Mouse (Mus musculus) C2C12 (cell line): ENCODE measurements around the gene Braf.

Experiments used
- CTCF ChIP-seq: IDR thresholded peaks from one replicate; pipeline ENCODE4 v1.5.1; 2011; ENCODE audit not compliant: control insufficient read depth, insufficient read depth, insufficient read length
- MYOD1 ChIP-seq: IDR thresholded peaks from one replicate; pipeline ENCODE4 v1.6.1; 2011; ENCODE audit warnings: low read depth; ENCODE audit not compliant: control insufficient read depth, insufficient read length
- MYOG ChIP-seq: IDR thresholded peaks from one replicate; pipeline ENCODE4 v1.6.1; 2011; ENCODE audit not compliant: control insufficient read depth, insufficient read length; ENCODE audit errors: extremely low read depth
- USF1 ChIP-seq: IDR thresholded peaks from one replicate; pipeline ENCODE4 v1.6.1; 2011; ENCODE audit warnings: low read depth, mild to moderate bottlenecking, control low read depth, moderate library complexity

DNA sequence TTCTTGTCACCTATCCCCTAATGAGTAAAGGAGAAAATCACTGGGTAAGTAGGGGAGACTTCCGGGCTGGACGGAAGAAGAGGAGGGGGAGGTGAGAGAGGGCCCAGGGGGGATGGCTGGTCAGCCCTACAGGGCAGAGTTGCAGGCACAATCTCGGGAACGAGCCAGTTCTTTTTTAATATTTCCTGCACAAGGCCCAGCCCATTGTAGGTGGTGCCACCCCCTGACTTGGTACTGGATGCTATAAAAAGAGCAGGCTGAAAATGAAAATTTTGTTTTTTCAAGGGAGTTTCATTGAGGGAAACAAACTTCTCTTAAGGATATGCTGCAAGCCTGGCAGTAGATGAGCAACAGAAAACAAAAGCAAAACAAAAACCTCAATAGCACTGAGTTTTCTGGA lies 44.7 kb downstream of the Braf start:
- TF ChIP-seq CTCF = no peak
- TF ChIP-seq MYOD1 = no peak
- TF ChIP-seq MYOG = no peak
- no peak for TF ChIP-seq USF1
